Mouse (Mus musculus) midbrain, embryonic 12.5 days (tissue): Measurements from ENCODE around the gene Hdac8. TPM values are rescaled to one million over a fixed set of nuclear protein-coding genes. Genes with fewer than 3 reads are reported as not detected.

Experiments
- ATAC-seq: fragments of 200-750 bp; cut with Nextera tagmentation; 2 replicates; pipeline ENCODE4 v1.8.0; 2017; ENCODE audit warnings: low read depth, moderate TSS enrichment, moderate library complexity; ENCODE audit not compliant: low FRiP score
- H3K27ac ChIP-seq: fragments of 300-500 bp; sonication (generic); replicated peaks from 2 replicates; pipeline ENCODE4 v1.5.1; 2016; ENCODE audit warnings: mild to moderate bottlenecking
- H3K27me3 ChIP-seq: fragments of 300-500 bp; sonication (generic); 2 replicates; pipeline ENCODE4 v1.6.1; 2016; ENCODE audit warnings: mild to moderate bottlenecking
- H3K36me3 ChIP-seq: fragments of 300-500 bp; sonication (generic); 2 replicates; pipeline ENCODE4 v1.6.1; 2016
- H3K4me1 ChIP-seq: fragments of 300-500 bp; sonication (generic); 2 replicates; pipeline ENCODE4 v1.6.1; 2016
- H3K4me2 ChIP-seq: fragments of 300-500 bp; sonication (generic); replicated peaks from 2 replicates; pipeline ENCODE4 v1.6.1; 2016; ENCODE audit warnings: mild to moderate bottlenecking, moderate library complexity
- H3K4me3 ChIP-seq: fragments of 300-500 bp; sonication (generic); 2 replicates; pipeline ENCODE4 v1.5.1; 2016; ENCODE audit warnings: mild to moderate bottlenecking
- H3K9ac ChIP-seq: fragments of 300-500 bp; sonication (generic); replicated peaks from 2 replicates; pipeline ENCODE4 v1.6.1; 2016; ENCODE audit warnings: mild to moderate bottlenecking, moderate library complexity
- H3K9me3 ChIP-seq: fragments of 300-500 bp; sonication (generic); 2 replicates; pipeline ENCODE4 v1.6.1; 2016; ENCODE audit warnings: mild to moderate bottlenecking
- WGBS: fragments of 180-500 bp; shearing (Covaris S2); methylation state at CpG from one replicate; pipeline ENCODE4 v1.1.7; 2016; 5-methylcytosine and 5-hydroxymethylcytosine counted together
- polyA plus RNA-seq: library from polyadenylated mRNA; unstranded; fragments of >200 nt; fragmentation: Nextera tagmentation; extraction: Ambion mirVana; gene quantifications from 2 replicates; pipeline ENCODE4 v1.2.1, GENCODE M21; 2016

The Hdac8 gene
- polyA plus RNA-seq: 8.3 and 8.7 TPM in 2 replicates

GRCm38 (mm10) chrX:102504644-102505481 lies at the start of gene Hdac8:
Hdac8 (minus strand) TSS chrX:102505359.
- H3K9me3 ChIP-seq: no peaks in the 10 kb centered on the region
- WGBS: 22% methylated on average over 27 of the region's 27 CpGs
- no peaks in the 10 kb centered on the region for H3K4me1 ChIP-seq
- ATAC-seq: peak; percentile 90
- H3K27ac ChIP-seq: peak within 1 kb of the TSS; percentile 30; the same call in 1 of the 2 replicates
- H3K4me3 ChIP-seq: peak within 1 kb of the TSS; percentile 53
- H3K36me3 ChIP-seq: no peaks in the 10 kb centered on the region
- peak within 1 kb of the TSS; percentile 49 for H3K9ac ChIP-seq
- H3K27me3 ChIP-seq: peaks cover 27% of the 10 kb centered on the region
- peak within 1 kb of the TSS; percentile 55 for H3K4me2 ChIP-seq

DNA sequence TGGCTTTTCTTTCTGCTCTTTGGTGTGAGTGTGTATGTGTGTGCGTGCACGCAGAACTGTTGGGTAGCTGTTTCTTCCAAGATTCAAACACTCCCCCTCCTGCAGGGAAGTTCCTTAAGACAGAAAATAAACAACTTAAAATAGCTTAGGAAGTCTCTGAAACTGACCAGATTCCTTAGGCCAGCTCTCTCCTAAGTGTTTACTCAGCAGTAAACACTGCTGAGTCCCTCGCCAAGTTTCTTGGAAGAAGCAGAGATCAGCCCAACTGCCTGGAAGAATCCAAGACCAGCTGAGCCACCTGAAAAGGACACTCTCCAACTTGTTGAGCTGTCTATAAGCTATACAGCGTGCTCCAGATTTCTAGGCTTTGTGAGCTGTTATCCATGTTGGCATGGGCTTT lies 4.0 kb upstream of the Hdac8 start:
- no peak overlapping the region for H3K9ac ChIP-seq
- H3K4me2 ChIP-seq: no peak overlapping the region
- no peaks in the 10 kb centered on the region for H3K36me3 ChIP-seq
- peaks cover 33% of the 10 kb centered on the region for H3K27me3 ChIP-seq
- ATAC-seq: no peak
- 78% methylated on average over 4 of the region's 4 CpGs for WGBS
- no peak overlapping the region for H3K27ac ChIP-seq
- H3K4me1 ChIP-seq: no peaks in the 10 kb centered on the region
- no peak overlapping the region for H3K4me3 ChIP-seq
- H3K9me3 ChIP-seq: no peaks in the 10 kb centered on the region

- no peak for ATAC-seq
- Histone ChIP-seq H3K27me3 (peaks cover 21% of the 10 kb centered on the region), H3K9ac (peak overlapping the region; percentile 49), H3K4me3 (peak overlapping the region; percentile 53), H3K4me1 (no peaks in the 10 kb centered on the region), H3K27ac (no peak overlapping the region), H3K4me2 (peak overlapping the region; percentile 55), H3K9me3 (no peaks in the 10 kb centered on the region), H3K36me3 (no peaks in the 10 kb centered on the region)
- 31% methylated on average over 10 of the region's 10 CpGs for WGBS
Observed at GRCm38 (mm10) chrX:102504179-102504578, 980 bp downstream of the Hdac8 start.

DNA sequence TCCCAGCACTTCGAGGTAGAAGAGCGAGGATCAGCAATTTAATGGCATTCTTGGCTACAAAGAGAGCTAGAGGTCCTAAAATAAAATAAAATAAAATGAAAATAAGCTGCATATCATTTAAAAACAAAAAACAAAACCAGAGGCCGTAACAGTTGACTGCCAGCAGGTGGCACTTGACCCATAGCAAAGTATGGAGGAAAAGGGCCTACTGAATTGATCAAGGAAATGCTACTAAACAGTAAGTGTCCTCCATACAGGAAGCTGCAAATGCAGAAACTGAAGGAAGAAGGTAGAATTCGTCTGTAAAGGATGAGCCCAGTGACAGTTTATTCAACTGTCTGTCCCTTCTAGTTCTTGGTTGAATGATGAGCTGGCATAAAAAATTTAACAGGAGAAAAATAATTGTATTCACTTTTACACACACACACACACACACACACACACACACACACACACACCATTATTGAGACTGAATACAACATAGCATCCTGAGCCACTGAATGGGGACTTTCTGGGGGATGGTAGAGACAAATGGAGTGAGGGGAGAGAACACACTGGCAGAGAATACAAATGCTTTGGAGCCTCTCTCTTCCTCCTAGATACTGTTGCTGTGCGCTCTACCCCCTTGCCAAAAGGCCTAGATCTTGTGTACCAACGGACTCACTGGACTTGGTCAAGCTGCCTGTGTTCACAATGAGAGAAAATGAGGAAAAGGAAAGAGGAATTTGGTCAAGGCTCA lies 11.0 kb downstream of the Hdac8 start:
- H3K4me2 ChIP-seq: no peak overlapping the region
- H3K4me3 ChIP-seq: no peak overlapping the region
- H3K36me3 ChIP-seq: no peaks in the 10 kb centered on the region
- H3K27me3 ChIP-seq: peaks cover 6% of the 10 kb centered on the region; the same call in 1 of the 2 replicates
- H3K4me1 ChIP-seq: no peaks in the 10 kb centered on the region
- ATAC-seq: no peak
- 57% methylated on average over 6 of the region's 6 CpGs for WGBS
- H3K27ac ChIP-seq: no peak overlapping the region
- no peaks in the 10 kb centered on the region for H3K9me3 ChIP-seq
- H3K9ac ChIP-seq: no peak overlapping the region

- Histone ChIP-seq H3K9ac (no peak overlapping the region), H3K4me2 (no peak overlapping the region), H3K27me3 (peaks cover 15% of the 10 kb centered on the region), H3K9me3 (no peaks in the 10 kb centered on the region), H3K36me3 (no peaks in the 10 kb centered on the region), H3K4me1 (no peaks in the 10 kb centered on the region), H3K4me3 (no peak overlapping the region), H3K27ac (no peak overlapping the region)
- ATAC-seq: no peak
- WGBS: 83% methylated on average over 7 of the region's 7 CpGs
Observed at GRCm38 (mm10) chrX:102485575-102485974, 19.6 kb downstream of the Hdac8 start.

DNA sequence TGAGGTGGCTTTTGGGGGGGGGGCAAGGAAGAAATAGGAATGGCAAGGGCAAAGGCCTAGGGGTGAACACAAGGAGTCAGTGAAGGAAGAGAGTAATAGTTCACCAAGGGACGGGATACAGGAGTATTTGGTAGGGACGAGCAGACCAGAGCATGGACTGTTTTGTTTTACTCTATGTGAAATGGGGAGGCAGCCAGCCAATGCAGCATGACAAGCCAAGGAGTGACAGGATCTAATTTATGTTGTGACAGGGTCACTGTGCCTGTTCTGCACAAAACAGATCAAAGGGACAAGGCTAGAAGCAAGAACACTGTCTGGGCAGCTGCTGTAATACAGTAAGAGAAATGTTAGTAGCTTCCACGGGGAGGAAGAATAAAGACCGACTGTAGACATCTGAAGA lies 25.5 kb downstream of the Hdac8 start:
- 84% methylated on average over 4 of the region's 4 CpGs for WGBS
- Histone ChIP-seq H3K27me3 (peaks cover 5% of the 10 kb centered on the region), H3K4me1 (no peaks in the 10 kb centered on the region)

GRCm38 (mm10) chrX:102478965-102479364 lies 26.2 kb downstream of the Hdac8 start:
- Histone ChIP-seq H3K4me2 (no peak overlapping the region), H3K4me3 (no peak overlapping the region), H3K27me3 (peaks cover 11% of the 10 kb centered on the region), H3K9ac (no peak overlapping the region), H3K36me3 (no peaks in the 10 kb centered on the region), H3K9me3 (no peaks in the 10 kb centered on the region), H3K27ac (no peak overlapping the region), H3K4me1 (no peaks in the 10 kb centered on the region)
- WGBS: 36% methylated on average over 4 of the region's 4 CpGs
- ATAC-seq: no peak

More for the DNA sequence above, 25.5 kb downstream of the Hdac8 start:
- Histone ChIP-seq H3K4me2 (no peak overlapping the region), H3K4me3 (no peak overlapping the region), H3K9me3 (no peaks in the 10 kb centered on the region), H3K27ac (no peak overlapping the region), H3K9ac (no peak overlapping the region), H3K36me3 (no peaks in the 10 kb centered on the region)
- ATAC-seq: no peak

DNA sequence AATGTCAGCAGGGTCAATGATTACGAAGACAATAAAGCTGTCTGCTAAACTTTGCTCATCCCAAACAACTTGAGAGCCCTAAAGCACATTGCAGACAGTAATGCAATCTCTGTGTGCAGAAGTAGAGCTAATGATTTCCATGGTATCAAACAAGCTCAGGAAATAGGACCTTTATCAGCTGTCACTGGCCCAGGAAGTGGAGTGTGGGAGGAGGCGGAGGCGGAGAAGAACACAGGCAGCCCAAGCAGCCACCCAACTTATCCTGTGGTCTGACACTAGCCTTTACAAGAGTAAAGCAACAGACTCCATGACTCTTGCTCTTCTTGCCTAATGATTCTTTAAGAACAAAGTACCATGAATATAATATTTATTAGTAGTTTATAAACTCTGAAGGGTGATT lies 26.7 kb downstream of the Hdac8 start:
- no peak overlapping the region for H3K4me2 ChIP-seq
- no peak for ATAC-seq
- H3K9me3 ChIP-seq: no peaks in the 10 kb centered on the region
- no peak overlapping the region for H3K27ac ChIP-seq
- no peak overlapping the region for H3K9ac ChIP-seq
- H3K36me3 ChIP-seq: no peaks in the 10 kb centered on the region
- H3K4me3 ChIP-seq: no peak overlapping the region
- no peaks in the 10 kb centered on the region for H3K4me1 ChIP-seq
- 92% methylated on average over 3 of the region's 3 CpGs for WGBS
- H3K27me3 ChIP-seq: peaks cover 11% of the 10 kb centered on the region

DNA sequence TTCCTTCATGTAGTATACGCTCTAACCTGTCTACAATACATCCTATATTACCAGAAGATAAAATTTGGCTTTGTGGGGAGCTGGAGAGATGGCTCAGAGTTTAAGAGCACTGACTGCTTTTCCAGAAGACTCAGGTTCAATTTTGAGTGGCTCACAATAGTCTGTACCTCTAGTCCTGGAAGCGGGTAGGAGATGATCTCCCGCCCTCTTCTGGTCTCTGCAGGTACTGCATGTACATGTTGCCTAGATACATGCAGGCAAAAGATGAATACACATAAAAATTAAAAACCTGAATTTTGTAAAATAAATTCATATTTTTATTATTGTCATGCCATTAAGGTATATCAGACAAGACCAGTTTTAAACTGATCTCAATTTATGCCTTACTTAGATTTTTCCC lies 28.4 kb downstream of the Hdac8 start:
- H3K27me3 ChIP-seq: peaks cover 13% of the 10 kb centered on the region
- H3K9ac ChIP-seq: no peak overlapping the region
- H3K4me2 ChIP-seq: no peak overlapping the region
- H3K36me3 ChIP-seq: no peaks in the 10 kb centered on the region
- no peaks in the 10 kb centered on the region for H3K9me3 ChIP-seq
- no peak overlapping the region for H3K4me3 ChIP-seq
- ATAC-seq: no peak
- H3K27ac ChIP-seq: no peak overlapping the region
- H3K4me1 ChIP-seq: no peaks in the 10 kb centered on the region
- WGBS: 31% methylated on average over 3 of the region's 3 CpGs

GRCm38 (mm10) chrX:102475555-102475954 lies 29.6 kb downstream of the Hdac8 start:
- H3K4me2 ChIP-seq: no peak overlapping the region
- H3K4me3 ChIP-seq: no peak overlapping the region
- no peaks in the 10 kb centered on the region for H3K4me1 ChIP-seq
- H3K27me3 ChIP-seq: peaks cover 16% of the 10 kb centered on the region
- 84% methylated on average over 5 of the region's 5 CpGs for WGBS
- no peak for ATAC-seq
- H3K9ac ChIP-seq: no peak overlapping the region
- H3K36me3 ChIP-seq: no peaks in the 10 kb centered on the region
- H3K27ac ChIP-seq: no peak overlapping the region
- H3K9me3 ChIP-seq: no peaks in the 10 kb centered on the region

DNA sequence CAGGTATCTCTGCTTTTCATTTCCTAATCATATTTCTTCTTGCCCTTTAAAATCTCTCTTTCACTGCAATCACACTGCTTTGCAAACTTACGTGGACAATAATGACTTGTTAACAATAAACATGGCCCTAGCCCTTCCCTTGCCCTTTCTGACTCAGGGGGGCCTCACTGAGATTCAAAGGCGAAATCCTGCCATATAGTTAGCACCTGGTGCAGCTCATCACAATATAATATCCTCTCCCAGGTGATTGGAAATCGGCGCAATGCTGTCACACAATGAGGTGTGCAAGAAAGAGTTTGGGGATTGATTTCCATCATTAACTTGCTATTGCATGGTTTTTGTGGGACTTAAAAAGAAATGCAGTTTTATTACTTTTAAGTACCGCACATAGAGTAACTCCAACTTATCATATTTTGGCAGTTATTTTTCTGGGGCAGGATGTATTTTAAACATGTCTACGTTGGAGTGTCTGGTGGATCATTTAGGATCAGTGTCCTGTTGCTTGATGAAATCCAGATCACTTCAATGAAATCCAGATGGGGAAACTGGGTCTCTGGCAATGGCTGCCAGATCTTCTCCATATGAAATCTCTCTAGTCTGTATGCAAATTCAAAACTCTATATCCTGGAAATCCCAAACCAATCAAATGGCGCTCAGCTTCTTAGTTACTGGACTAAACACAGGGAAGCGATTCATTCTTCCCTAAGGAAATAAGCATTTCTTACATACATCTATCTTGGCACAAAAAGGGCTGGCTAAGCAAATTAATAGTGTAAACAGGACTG lies 86.6 kb downstream of the Hdac8 start:
- Histone ChIP-seq H3K4me3 (no peak overlapping the region), H3K27me3 (peaks cover 40% of the 10 kb centered on the region), H3K36me3 (no peaks in the 10 kb centered on the region), H3K9ac (no peak overlapping the region), H3K4me2 (no peak overlapping the region), H3K9me3 (no peaks in the 10 kb centered on the region), H3K27ac (no peak overlapping the region), H3K4me1 (no peaks in the 10 kb centered on the region)
- WGBS: 83% methylated on average over 8 of the region's 8 CpGs
- ATAC-seq: no peak

GRCm38 (mm10) chrX:102416972-102417371 lies 88.2 kb downstream of the Hdac8 start:
- 63% methylated on average over 4 of the region's 4 CpGs for WGBS
- H3K4me1 ChIP-seq: no peaks in the 10 kb centered on the region
- no peak overlapping the region for H3K4me3 ChIP-seq
- no peak for ATAC-seq
- no peak overlapping the region for H3K4me2 ChIP-seq
- no peak overlapping the region for H3K9ac ChIP-seq
- peaks cover 38% of the 10 kb centered on the region for H3K27me3 ChIP-seq
- no peaks in the 10 kb centered on the region for H3K9me3 ChIP-seq
- no peak overlapping the region for H3K27ac ChIP-seq
- no peaks in the 10 kb centered on the region for H3K36me3 ChIP-seq
